Mouse (Mus musculus): ENCODE measurements around the gene Nkd2.

Gene Nkd2

DNA sequence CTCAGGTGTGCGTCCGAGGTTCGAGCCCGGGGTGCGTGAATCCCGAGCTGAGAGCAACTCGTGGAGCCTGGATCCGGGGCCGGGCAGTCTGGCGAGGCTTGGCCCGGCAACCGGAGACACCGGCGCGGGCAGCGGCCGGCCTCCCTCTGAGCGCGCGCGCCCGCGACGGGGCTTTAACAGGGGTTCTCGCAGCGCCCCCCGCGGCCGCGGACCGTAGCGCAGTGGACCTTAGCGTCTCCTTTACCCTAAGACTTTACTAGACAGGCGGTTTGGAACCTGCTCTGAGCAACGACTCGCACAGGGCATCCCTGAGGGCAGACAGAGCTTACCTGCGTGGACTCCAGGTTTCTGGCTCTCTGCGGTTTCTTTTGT is at the start of gene Nkd2:
TSS of gene Nkd2 (minus strand) at position 167 of the 372 bp plus-strand sequence.
- Histone ChIP-seq H3K36me3 (ENCODE audit: insufficient read depth, low read length) (no peaks in the 10 kb centered on the region), H3K4me1 (replicated peaks; ENCODE audit: low read depth, low read length) (peaks cover 4% of the 10 kb centered on the region; the same call in 1 of the 2 replicates), H3K4me3 (replicated peaks; ENCODE audit: low read length) (peak within 1 kb of the TSS; percentile 82), H3K9me3 (ENCODE audit: low read length) (no peaks in the 10 kb centered on the region), H3K27me3 (ENCODE audit: insufficient read depth, low read length) (peaks cover 73% of the 10 kb centered on the region)
- TF ChIP-seq CTCF (conservative IDR thresholded peaks at IDR 0.05; ENCODE audit: low read length), result peak; percentile 23; the same call in 1 of the 2 replicates
- no peak for TF ChIP-seq NANOG (IDR thresholded peaks at IDR 0.05; ENCODE audit: borderline replicate concordance, low read length)
- TF ChIP-seq POU5F1 (IDR thresholded peaks at IDR 0.05; ENCODE audit: borderline replicate concordance, low read length), result no peak

DNA sequence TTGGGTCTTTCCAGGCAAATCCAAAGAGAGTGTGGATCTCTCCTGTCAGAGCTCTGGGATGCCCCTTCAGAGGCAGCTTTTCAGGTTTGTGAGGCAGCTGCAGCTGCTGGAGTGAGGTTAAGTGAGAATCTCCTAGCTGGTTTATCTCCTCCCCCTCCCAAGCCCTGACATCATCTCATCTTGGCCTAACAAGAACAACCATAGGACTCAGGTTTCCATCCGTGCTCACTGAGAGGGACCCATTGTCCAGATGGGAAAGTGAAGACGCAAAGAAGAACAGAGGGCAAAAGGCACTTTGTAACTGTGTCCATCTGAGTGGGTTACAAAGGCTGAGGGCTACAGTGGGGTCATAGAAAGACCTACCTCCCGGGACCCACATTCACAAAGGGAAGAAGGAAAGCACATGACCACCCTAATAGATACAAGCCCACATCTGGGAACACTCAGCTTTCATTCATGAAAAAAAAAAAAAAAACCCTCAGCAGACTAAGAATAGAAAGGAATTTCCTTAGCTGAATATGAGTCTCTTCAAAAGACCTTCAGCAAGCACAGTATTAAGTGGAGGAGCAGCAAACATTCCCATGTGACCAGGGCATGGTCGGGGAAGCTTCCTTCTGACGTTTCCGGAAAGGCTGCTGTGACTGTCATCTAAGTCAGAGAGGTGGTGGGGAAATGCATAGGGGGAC is 45.2 kb upstream of the Nkd2 start:
- H3K4me3 ChIP-seq (replicated peaks; ENCODE audit: low read length), result no peak overlapping the region
- H3K9me3 ChIP-seq (ENCODE audit: low read length), result no peaks in the 10 kb centered on the region
- TF ChIP-seq CTCF (conservative IDR thresholded peaks at IDR 0.05; ENCODE audit: low read length) (no peak), POU5F1 (IDR thresholded peaks at IDR 0.05; ENCODE audit: borderline replicate concordance, low read length) (no peak)
- 0 out of 2 replicates have a peak, but pooled peaks cover 5% of the 10 kb centered on the region for H3K27me3 ChIP-seq (ENCODE audit: insufficient read depth, low read length)
- H3K4me1 ChIP-seq (replicated peaks; ENCODE audit: low read depth, low read length), result no peaks in the 10 kb centered on the region
- H3K36me3 ChIP-seq (ENCODE audit: insufficient read depth, low read length), result no peaks in the 10 kb centered on the region

- H3K27me3 ChIP-seq (ENCODE audit: insufficient read depth, low read length), result 0 out of 2 replicates have a peak, but pooled peaks cover 4% of the 10 kb centered on the region
- H3K4me1 ChIP-seq (replicated peaks; ENCODE audit: low read depth, low read length), result no peaks in the 10 kb centered on the region
- no peaks in the 10 kb centered on the region for H3K36me3 ChIP-seq (ENCODE audit: insufficient read depth, low read length)
- H3K9me3 ChIP-seq (ENCODE audit: low read length), result no peaks in the 10 kb centered on the region
- no peak overlapping the region for H3K4me3 ChIP-seq (replicated peaks; ENCODE audit: low read length)
- TF ChIP-seq NANOG (IDR thresholded peaks at IDR 0.05; ENCODE audit: borderline replicate concordance, low read length) (no peak), POU5F1 (IDR thresholded peaks at IDR 0.05; ENCODE audit: borderline replicate concordance, low read length) (no peak), CTCF (conservative IDR thresholded peaks at IDR 0.05; ENCODE audit: low read length) (no peak)
Measured at GRCm38 (mm10) chr13:73887415-73887874, 40.0 kb upstream of the Nkd2 start.

GRCm38 (mm10) chr13:73886601-73887000 is 39.2 kb upstream of the Nkd2 start:
- Histone ChIP-seq H3K9me3 (ENCODE audit: low read length) (no peaks in the 10 kb centered on the region), H3K27me3 (ENCODE audit: insufficient read depth, low read length) (no peaks in the 10 kb centered on the region), H3K4me1 (replicated peaks; ENCODE audit: low read depth, low read length) (no peaks in the 10 kb centered on the region), H3K36me3 (ENCODE audit: insufficient read depth, low read length) (no peaks in the 10 kb centered on the region), H3K4me3 (replicated peaks; ENCODE audit: low read length) (no peak overlapping the region)
- TF ChIP-seq POU5F1 (IDR thresholded peaks at IDR 0.05; ENCODE audit: borderline replicate concordance, low read length) (no peak), CTCF (conservative IDR thresholded peaks at IDR 0.05; ENCODE audit: low read length) (no peak), NANOG (IDR thresholded peaks at IDR 0.05; ENCODE audit: borderline replicate concordance, low read length) (no peak)

- TF ChIP-seq CTCF (conservative IDR thresholded peaks at IDR 0.05; ENCODE audit: low read length) (no peak), POU5F1 (IDR thresholded peaks at IDR 0.05; ENCODE audit: borderline replicate concordance, low read length) (no peak), NANOG (IDR thresholded peaks at IDR 0.05; ENCODE audit: borderline replicate concordance, low read length) (no peak)
- Histone ChIP-seq H3K36me3 (ENCODE audit: insufficient read depth, low read length) (no peaks in the 10 kb centered on the region), H3K27me3 (ENCODE audit: insufficient read depth, low read length) (no peaks in the 10 kb centered on the region), H3K9me3 (ENCODE audit: low read length) (no peaks in the 10 kb centered on the region), H3K4me1 (replicated peaks; ENCODE audit: low read depth, low read length) (no peaks in the 10 kb centered on the region), H3K4me3 (replicated peaks; ENCODE audit: low read length) (no peak overlapping the region)
Measured at GRCm38 (mm10) chr13:73886066-73886465, 38.6 kb upstream of the Nkd2 start.

- Histone ChIP-seq H3K4me3 (replicated peaks; ENCODE audit: low read length) (no peak overlapping the region), H3K9me3 (ENCODE audit: low read length) (peaks cover 4% of the 10 kb centered on the region), H3K36me3 (ENCODE audit: insufficient read depth, low read length) (no peaks in the 10 kb centered on the region), H3K4me1 (replicated peaks; ENCODE audit: low read depth, low read length) (no peaks in the 10 kb centered on the region), H3K27me3 (ENCODE audit: insufficient read depth, low read length) (no peaks in the 10 kb centered on the region)
- no peak for TF ChIP-seq CTCF (conservative IDR thresholded peaks at IDR 0.05; ENCODE audit: low read length)
- no peak for TF ChIP-seq NANOG (IDR thresholded peaks at IDR 0.05; ENCODE audit: borderline replicate concordance, low read length)
- TF ChIP-seq POU5F1 (IDR thresholded peaks at IDR 0.05; ENCODE audit: borderline replicate concordance, low read length), result no peak
Measured at GRCm38 (mm10) chr13:73885656-73886055, 38.2 kb upstream of the Nkd2 start.

DNA sequence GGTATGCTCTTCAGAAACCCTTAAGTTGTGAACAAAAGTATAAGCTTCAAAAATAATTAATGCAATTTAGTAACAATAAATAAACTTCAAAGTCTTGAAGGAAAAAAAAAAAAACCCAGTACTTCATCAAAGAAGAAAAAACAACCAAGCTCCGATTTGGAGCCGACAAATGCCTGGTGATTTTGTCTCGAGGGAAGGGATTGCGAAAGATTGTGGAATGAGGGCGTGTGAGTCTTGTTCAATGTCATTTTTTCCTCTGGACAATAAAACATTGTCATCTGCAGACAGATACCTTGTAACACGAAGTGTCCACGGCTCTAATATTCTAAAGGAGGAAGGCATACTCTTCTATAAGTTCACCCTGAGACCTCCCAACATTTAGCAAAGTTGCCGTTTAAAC is 33.9 kb upstream of the Nkd2 start:
- no peak for TF ChIP-seq POU5F1 (IDR thresholded peaks at IDR 0.05; ENCODE audit: borderline replicate concordance, low read length)
- no peak for TF ChIP-seq NANOG (IDR thresholded peaks at IDR 0.05; ENCODE audit: borderline replicate concordance, low read length)
- no peak for TF ChIP-seq CTCF (conservative IDR thresholded peaks at IDR 0.05; ENCODE audit: low read length)
- peaks cover 16% of the 10 kb centered on the region for H3K9me3 ChIP-seq (ENCODE audit: low read length)

GRCm38 (mm10) chr13:73879824-73880223 is 32.4 kb upstream of the Nkd2 start:
- Histone ChIP-seq H3K4me1 (replicated peaks; ENCODE audit: low read depth, low read length) (no peaks in the 10 kb centered on the region), H3K36me3 (ENCODE audit: insufficient read depth, low read length) (no peaks in the 10 kb centered on the region), H3K27me3 (ENCODE audit: insufficient read depth, low read length) (no peaks in the 10 kb centered on the region), H3K4me3 (replicated peaks; ENCODE audit: low read length) (no peak overlapping the region), H3K9me3 (ENCODE audit: low read length) (peaks cover 20% of the 10 kb centered on the region)
- TF ChIP-seq CTCF (conservative IDR thresholded peaks at IDR 0.05; ENCODE audit: low read length), result peak; percentile 32
- no peak for TF ChIP-seq NANOG (IDR thresholded peaks at IDR 0.05; ENCODE audit: borderline replicate concordance, low read length)

More for the DNA sequence above, 33.9 kb upstream of the Nkd2 start:
- Histone ChIP-seq H3K36me3 (ENCODE audit: insufficient read depth, low read length) (no peaks in the 10 kb centered on the region), H3K4me1 (replicated peaks; ENCODE audit: low read depth, low read length) (no peaks in the 10 kb centered on the region), H3K27me3 (ENCODE audit: insufficient read depth, low read length) (no peaks in the 10 kb centered on the region), H3K4me3 (replicated peaks; ENCODE audit: low read length) (no peak overlapping the region)

- no peak overlapping the region for H3K4me3 ChIP-seq (replicated peaks; ENCODE audit: low read length)
- TF ChIP-seq NANOG (IDR thresholded peaks at IDR 0.05; ENCODE audit: borderline replicate concordance, low read length), result no peak
Measured at GRCm38 (mm10) chr13:73872159-73872558, 24.7 kb upstream of the Nkd2 start.

More at GRCm38 (mm10) chr13:73872159-73872558, 24.7 kb upstream of the Nkd2 start:
- peaks cover 4% of the 10 kb centered on the region; the same call in 1 of the 2 replicates for H3K9me3 ChIP-seq (ENCODE audit: low read length)
- H3K27me3 ChIP-seq (ENCODE audit: insufficient read depth, low read length), result no peaks in the 10 kb centered on the region
- H3K36me3 ChIP-seq (ENCODE audit: insufficient read depth, low read length), result no peaks in the 10 kb centered on the region
- H3K4me1 ChIP-seq (replicated peaks; ENCODE audit: low read depth, low read length), result no peaks in the 10 kb centered on the region
